Mouse (Mus musculus) adrenal gland, postnatal 36 days (tissue): Measurements from ENCODE around the gene Med20. TPM values are rescaled to one million over a fixed set of nuclear protein-coding genes. Genes with fewer than 3 reads are reported as not detected.
"Not testable (repeated sequence)": the region's sequence is repeated elsewhere in the genome, so short reads cannot be mapped to it uniquely, and the experiment has no call there.

Experiments
- DNase-seq, 2 experiments: peaks; one replicate each; pipeline ENCODE4 v3.0.0; 2021; ENCODE audit warnings: mixed read lengths in 1 of 2
- total RNA-seq, 2 experiments: library from RNA; stranded (reverse); gene quantifications; 2 replicates each; pipeline ENCODE4 v1.2.3; 2021

Gene Med20
- total RNA-seq, 2 experiments from 2014 or later: 39.5 to 40.0 TPM

DNA sequence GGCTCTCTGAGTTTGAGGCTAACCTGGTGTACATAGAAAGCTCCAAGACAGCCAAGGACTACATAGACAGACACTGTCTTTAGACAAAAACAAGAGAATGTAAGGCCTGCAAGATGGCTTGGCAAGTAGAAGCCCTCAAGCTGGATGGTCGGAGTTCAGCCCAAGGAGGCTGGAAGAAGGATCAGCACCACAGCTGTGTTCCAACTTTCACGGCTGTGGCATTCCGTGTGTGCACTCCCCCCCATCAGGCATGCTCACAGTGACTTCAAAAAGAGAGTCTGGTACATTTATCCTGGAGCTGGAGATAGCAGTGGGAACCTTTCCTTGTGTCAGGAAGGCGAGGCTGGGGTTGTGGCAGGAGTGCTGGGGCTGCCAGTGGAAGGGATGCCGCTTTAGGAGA is 14.6 kb downstream of the Med20 start:
- no peak for DNase-seq

- DNase-seq: no peak
Observed at GRCm38 (mm10) chr17:47627791-47628190, 16.4 kb downstream of the Med20 start.

DNA sequence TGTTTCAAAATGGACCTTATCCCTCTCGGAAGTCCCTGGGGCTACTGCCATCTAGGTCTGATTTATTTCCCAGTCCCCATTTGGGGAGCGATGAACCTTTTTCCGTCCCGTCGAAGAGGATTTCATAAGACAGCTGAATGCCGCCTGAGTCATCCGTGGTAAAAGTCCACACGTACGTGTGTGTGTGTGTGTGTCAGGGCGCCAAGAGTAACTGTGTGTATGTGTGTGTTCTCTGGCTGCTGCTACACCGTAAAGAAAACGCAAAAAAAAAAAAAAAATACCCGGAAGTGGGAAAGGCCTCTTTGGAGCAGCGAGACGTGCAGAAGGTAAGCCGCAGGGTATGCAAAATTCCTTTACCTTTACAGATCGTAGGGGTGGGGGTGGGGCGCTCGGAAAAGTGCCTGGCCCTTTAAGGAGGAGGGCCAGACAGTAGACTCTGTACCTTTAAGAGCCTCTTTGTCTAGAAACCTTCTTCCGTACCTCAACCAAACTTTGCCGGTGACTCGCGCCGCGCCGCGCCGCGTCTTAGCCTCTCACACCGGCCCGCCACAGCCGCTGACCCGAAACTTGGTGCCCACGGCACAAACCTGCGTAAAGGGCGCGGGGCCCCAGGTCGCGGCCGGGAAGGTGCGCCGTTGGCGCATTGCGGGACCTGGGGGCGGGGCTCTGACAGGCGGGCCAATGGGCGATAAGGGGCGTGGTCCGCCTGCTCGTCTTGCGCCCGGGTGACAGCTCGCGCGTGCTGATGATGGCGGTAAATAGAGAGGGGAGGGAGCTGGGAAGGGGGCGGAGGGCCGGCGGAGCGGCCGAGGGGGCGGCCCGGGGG is 17.7 kb downstream of the Med20 start:
- DNase-seq: peak; percentile 96 to 98

GRCm38 (mm10) chr17:47629717-47630677 is 18.6 kb downstream of the Med20 start:
- DNase-seq: peak in 1 of 2 experiments; percentile 70

DNA sequence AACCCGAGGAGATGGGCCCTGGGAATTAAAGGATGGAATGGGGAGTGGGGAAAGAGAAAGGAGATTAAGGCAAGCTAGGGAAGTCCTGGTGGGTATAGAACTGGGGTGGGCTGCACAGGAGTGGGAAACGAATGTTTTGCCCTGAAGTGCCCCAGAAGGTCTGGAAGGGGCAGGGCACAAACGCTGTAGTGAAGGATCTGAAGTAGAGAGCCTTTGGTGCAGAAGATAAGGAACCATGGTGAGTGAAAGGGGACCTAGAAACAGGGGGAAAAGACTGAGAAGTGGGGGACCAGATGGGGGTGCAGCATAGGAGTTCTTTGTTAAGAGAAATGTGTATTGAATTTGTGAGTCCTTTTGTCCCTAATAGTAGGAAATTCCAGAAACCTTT is 19.3 kb downstream of the Med20 start, which contains the start of gene Usp49:
TSS of gene Usp49 (plus strand) at position 13 of the 388 bp plus-strand sequence.
- DNase-seq: no peak

- DNase-seq: no peak
Observed at GRCm38 (mm10) chr17:47632181-47632840, 20.9 kb downstream of the Med20 start.

- no peak for DNase-seq
Observed at GRCm38 (mm10) chr17:47633999-47634770, 22.8 kb downstream of the Med20 start.

- DNase-seq: no peak
Observed at GRCm38 (mm10) chr17:47642992-47643391, 31.6 kb downstream of the Med20 start.

GRCm38 (mm10) chr17:47646683-47647082 is 35.3 kb downstream of the Med20 start:
- peak; percentile 12 to 77 for DNase-seq

- DNase-seq: no peak
Observed at GRCm38 (mm10) chr17:47648966-47649365, 37.6 kb downstream of the Med20 start.

DNA sequence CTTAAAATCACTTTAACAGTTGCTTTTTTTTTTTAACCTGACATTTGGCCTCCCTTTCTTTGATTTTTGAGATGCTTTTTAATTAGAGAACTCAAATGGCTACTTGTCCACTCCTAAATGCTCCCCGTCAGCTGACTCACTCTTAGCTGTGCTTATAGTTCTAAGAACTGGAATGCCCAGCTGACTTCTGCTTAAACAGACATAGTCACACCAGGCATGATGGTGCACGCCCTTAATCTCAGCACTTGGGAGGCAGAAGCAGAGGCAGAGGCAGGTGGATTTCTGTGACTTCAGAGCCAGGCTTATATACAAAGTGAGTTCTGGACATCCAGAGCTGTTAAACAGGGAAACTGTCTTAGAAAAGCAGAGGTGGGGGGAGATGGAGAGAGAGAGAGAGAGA is 40.6 kb downstream of the Med20 start:
- no peak for DNase-seq

GRCm38 (mm10) chr17:47654346-47654745 is 43.0 kb downstream of the Med20 start:
- not testable (repeated sequence) for DNase-seq

- no peak for DNase-seq
Observed at GRCm38 (mm10) chr17:47655697-47656096, 44.3 kb downstream of the Med20 start.

GRCm38 (mm10) chr17:47657901-47658300 is 46.5 kb downstream of the Med20 start:
- DNase-seq: no peak

- no peak for DNase-seq
Observed at GRCm38 (mm10) chr17:47658741-47659243, 47.4 kb downstream of the Med20 start.

- no peak for DNase-seq
Observed at GRCm38 (mm10) chr17:47663009-47663713, 51.8 kb downstream of the Med20 start.

DNA sequence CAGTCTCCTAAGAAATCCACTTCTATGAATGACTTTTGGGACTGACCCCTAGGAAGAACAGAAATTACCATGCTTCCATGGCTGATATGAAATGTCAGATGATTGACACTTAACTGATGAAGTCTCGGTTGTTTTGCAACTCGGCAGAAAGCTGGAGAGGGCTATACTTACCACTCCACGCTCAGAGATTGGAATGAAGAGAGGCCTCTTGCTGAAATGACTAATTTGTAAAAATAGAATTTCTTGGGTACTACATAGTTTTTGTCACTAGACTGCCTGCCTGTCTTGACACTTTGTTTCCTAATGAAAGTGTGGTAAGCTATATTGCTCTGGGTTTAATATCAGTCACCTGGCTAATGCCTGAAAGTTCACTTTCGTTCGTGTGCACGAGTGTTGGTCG is 53.1 kb downstream of the Med20 start:
- no peak for DNase-seq

DNA sequence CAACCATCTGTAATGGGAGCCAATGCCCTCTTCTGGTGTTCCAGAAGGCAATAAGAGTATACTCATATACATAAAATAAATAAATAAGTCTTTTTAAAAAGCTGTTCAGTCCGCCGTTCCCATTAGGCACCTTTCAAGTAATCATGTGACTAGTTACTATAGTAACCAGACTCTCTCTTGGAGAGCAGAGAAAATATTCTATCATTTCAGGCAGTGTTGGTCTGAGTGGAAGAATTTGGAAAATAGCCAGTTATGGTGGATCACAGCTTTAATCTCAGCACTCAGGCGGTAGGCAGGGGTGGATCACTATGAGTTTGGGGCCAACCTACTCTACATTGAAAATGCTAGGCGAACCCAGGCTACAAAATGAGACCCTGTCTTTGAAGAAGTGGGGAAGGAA is 57.8 kb downstream of the Med20 start:
- DNase-seq: no peak

DNA sequence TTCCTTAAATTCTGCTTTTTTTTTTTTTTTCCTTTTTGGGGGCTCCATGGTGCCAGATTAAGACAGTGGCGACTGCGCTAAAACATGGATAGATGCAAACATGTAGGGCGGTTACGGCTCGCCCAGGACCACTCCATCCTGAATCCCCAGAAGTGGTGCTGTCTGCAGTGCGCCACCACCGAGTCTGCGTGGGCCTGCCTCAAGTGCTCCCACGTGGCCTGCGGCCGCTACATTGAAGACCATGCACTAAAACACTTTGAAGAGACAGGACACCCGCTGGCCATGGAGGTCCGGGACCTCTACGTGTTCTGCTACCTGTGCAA is 60.6 kb downstream of the Med20 start:
- no peak for DNase-seq

DNA sequence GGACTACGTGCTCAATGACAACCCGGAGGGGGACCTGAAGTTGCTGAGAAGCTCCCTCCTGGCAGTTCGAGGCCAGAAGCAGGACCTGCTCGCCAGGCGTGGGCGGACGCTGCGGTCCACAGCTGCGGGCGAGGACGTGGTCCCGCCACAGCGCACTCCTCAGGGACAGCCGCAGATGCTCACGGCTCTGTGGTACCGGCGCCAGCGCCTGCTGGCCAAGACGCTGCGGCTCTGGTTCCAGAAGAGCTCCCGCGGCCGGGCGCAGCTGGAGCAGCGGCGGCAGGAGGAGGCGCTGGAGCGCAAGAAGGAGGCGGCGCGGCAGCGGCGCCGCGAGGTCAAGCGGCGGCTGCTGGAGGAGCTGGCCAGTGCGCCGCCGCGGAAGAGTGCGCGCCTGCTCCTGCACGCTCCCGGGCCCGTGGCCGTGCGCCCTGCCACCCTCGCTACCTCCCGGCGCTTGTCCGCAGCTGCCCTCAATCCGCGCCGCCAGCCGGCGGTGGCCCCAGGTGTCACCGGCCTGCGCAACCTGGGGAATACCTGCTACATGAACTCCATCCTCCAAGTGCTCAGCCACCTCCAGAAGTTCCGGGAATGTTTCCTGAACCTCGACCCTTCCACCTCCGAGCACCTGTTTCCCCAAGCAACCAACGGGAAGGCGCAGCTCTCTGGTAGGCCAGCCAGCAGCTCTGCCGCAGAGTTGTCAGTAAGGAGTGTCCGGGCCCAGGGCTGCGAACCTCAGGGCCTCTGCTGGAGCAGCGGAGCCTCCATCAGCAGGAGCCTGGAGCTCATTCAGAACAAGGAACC is 61.1 kb downstream of the Med20 start:
- DNase-seq: peak; percentile 79 to 82
